Mouse (Mus musculus): ENCODE measurements around the gene Zfp704.

Zfp704 gene

GRCm38 (mm10) chr3:9544421-9544820, 65.5 kb downstream of the Zfp704 start:
- H3K4me1 ChIP-seq (replicated peaks; ENCODE audit: low read depth, low read length): peaks cover 86% of the 10 kb centered on the region
- TF ChIP-seq POU5F1 (IDR thresholded peaks at IDR 0.05; ENCODE audit: borderline replicate concordance, low read length) (no peak), NANOG (IDR thresholded peaks at IDR 0.05; ENCODE audit: borderline replicate concordance, low read length) (no peak), CTCF (conservative IDR thresholded peaks at IDR 0.05; ENCODE audit: low read length) (no peak)
- H3K27me3 ChIP-seq (ENCODE audit: insufficient read depth, low read length): no peaks in the 10 kb centered on the region
- peaks cover 23% of the 10 kb centered on the region for H3K36me3 ChIP-seq (ENCODE audit: insufficient read depth, low read length)
- no peaks in the 10 kb centered on the region for H3K9me3 ChIP-seq (ENCODE audit: low read length)
- no peak overlapping the region for H3K4me3 ChIP-seq (replicated peaks; ENCODE audit: low read length)

DNA sequence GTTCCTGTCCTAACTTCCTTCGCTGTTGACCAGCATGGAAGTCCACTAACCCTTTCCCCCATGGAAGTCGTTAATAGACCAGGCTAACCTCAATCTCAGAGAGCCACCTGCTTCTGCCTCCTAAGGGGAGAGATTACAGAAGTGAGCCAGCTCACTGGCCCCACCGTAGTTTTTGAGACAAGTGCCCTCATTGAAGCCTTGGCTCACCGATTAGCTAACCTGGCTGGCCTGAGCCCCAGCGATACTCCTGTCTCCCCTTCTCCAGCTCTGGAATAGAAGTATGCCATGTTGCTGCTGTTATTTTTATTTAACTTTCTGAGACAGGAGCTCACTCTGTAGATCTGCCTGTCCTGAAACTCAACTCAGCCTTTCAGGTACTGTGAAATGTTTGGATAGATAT, 66.0 kb downstream of the Zfp704 start:
- TF ChIP-seq POU5F1 (IDR thresholded peaks at IDR 0.05; ENCODE audit: borderline replicate concordance, low read length) (no peak), NANOG (IDR thresholded peaks at IDR 0.05; ENCODE audit: borderline replicate concordance, low read length) (no peak), CTCF (conservative IDR thresholded peaks at IDR 0.05; ENCODE audit: low read length) (no peak)

DNA sequence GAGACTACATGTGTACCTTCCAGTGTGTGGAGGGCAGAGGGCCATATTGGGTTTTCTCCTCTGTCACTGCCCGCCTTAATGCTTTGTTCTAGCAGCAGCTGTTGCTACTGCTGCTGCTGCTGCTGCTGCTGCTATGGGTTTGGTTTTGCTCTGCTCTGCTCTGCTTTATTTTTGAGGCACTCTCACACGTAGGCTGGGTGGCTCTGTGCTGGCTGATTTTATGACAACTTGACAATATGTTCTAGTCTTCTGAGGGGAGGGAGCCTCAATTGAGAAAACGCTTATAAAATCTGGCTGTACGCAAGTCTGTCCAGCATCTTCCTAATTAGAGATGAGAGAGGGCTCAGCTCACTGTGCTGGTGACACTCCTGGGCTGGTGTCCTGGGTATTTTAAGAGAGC, 66.4 kb downstream of the Zfp704 start:
- H3K4me1 ChIP-seq (replicated peaks; ENCODE audit: low read depth, low read length): peaks cover 86% of the 10 kb centered on the region
- H3K9me3 ChIP-seq (ENCODE audit: low read length): no peaks in the 10 kb centered on the region
- peaks cover 22% of the 10 kb centered on the region for H3K36me3 ChIP-seq (ENCODE audit: insufficient read depth, low read length)
- no peak overlapping the region for H3K4me3 ChIP-seq (replicated peaks; ENCODE audit: low read length)
- no peaks in the 10 kb centered on the region for H3K27me3 ChIP-seq (ENCODE audit: insufficient read depth, low read length)
- TF ChIP-seq CTCF (conservative IDR thresholded peaks at IDR 0.05; ENCODE audit: low read length): no peak
- TF ChIP-seq NANOG (IDR thresholded peaks at IDR 0.05; ENCODE audit: borderline replicate concordance, low read length): no peak
- no peak for TF ChIP-seq POU5F1 (IDR thresholded peaks at IDR 0.05; ENCODE audit: borderline replicate concordance, low read length)

More for the DNA sequence above, 66.0 kb downstream of the Zfp704 start:
- H3K27me3 ChIP-seq (ENCODE audit: insufficient read depth, low read length): no peaks in the 10 kb centered on the region
- H3K4me3 ChIP-seq (replicated peaks; ENCODE audit: low read length): no peak overlapping the region
- peaks cover 86% of the 10 kb centered on the region for H3K4me1 ChIP-seq (replicated peaks; ENCODE audit: low read depth, low read length)
- peaks cover 22% of the 10 kb centered on the region for H3K36me3 ChIP-seq (ENCODE audit: insufficient read depth, low read length)
- H3K9me3 ChIP-seq (ENCODE audit: low read length): no peaks in the 10 kb centered on the region

- Histone ChIP-seq H3K4me1 (replicated peaks; ENCODE audit: low read depth, low read length) (peaks cover 86% of the 10 kb centered on the region), H3K9me3 (ENCODE audit: low read length) (no peaks in the 10 kb centered on the region), H3K27me3 (ENCODE audit: insufficient read depth, low read length) (no peaks in the 10 kb centered on the region), H3K36me3 (ENCODE audit: insufficient read depth, low read length) (peaks cover 29% of the 10 kb centered on the region), H3K4me3 (replicated peaks; ENCODE audit: low read length) (no peak overlapping the region)
- TF ChIP-seq NANOG (IDR thresholded peaks at IDR 0.05; ENCODE audit: borderline replicate concordance, low read length) (no peak), POU5F1 (IDR thresholded peaks at IDR 0.05; ENCODE audit: borderline replicate concordance, low read length) (no peak), CTCF (conservative IDR thresholded peaks at IDR 0.05; ENCODE audit: low read length) (no peak)
Measured at GRCm38 (mm10) chr3:9541561-9541960, 68.3 kb downstream of the Zfp704 start.

DNA sequence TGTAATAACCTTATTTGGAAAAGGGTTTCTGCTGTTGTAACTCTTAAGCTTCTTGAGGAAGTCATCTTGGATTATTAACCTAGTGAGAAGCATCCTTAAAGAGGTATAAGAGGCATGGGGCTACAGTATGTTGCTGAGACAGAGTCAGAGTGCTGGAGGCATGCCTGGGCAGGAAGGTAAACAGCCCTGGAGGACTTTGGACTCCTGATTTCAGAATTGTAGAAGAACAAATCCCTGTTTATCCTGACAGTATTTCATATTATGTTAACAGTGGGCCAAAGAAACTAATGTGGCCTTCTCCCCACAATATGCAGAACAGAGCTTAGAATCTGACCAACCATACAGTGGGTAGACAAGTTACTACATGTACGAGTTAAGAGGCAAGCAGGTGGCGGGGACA, 71.4 kb downstream of the Zfp704 start:
- TF ChIP-seq NANOG (IDR thresholded peaks at IDR 0.05; ENCODE audit: borderline replicate concordance, low read length) (no peak), CTCF (conservative IDR thresholded peaks at IDR 0.05; ENCODE audit: low read length) (no peak), POU5F1 (IDR thresholded peaks at IDR 0.05; ENCODE audit: borderline replicate concordance, low read length) (no peak)
- H3K4me3 ChIP-seq (replicated peaks; ENCODE audit: low read length): 0 out of 2 replicates have a peak overlapping the region, but pooled peaks have one; percentile 40
- H3K27me3 ChIP-seq (ENCODE audit: insufficient read depth, low read length): no peaks in the 10 kb centered on the region
- peaks cover 65% of the 10 kb centered on the region for H3K4me1 ChIP-seq (replicated peaks; ENCODE audit: low read depth, low read length)
- peaks cover 25% of the 10 kb centered on the region for H3K36me3 ChIP-seq (ENCODE audit: insufficient read depth, low read length)
- no peaks in the 10 kb centered on the region for H3K9me3 ChIP-seq (ENCODE audit: low read length)

- Histone ChIP-seq H3K36me3 (ENCODE audit: insufficient read depth, low read length) (peaks cover 21% of the 10 kb centered on the region), H3K27me3 (ENCODE audit: insufficient read depth, low read length) (no peaks in the 10 kb centered on the region), H3K4me1 (replicated peaks; ENCODE audit: low read depth, low read length) (peaks cover 59% of the 10 kb centered on the region), H3K4me3 (replicated peaks; ENCODE audit: low read length) (peak overlapping the region; percentile 40; the same call in 1 of the 2 replicates), H3K9me3 (ENCODE audit: low read length) (no peaks in the 10 kb centered on the region)
- TF ChIP-seq CTCF (conservative IDR thresholded peaks at IDR 0.05; ENCODE audit: low read length): no peak
- no peak for TF ChIP-seq POU5F1 (IDR thresholded peaks at IDR 0.05; ENCODE audit: borderline replicate concordance, low read length)
- no peak for TF ChIP-seq NANOG (IDR thresholded peaks at IDR 0.05; ENCODE audit: borderline replicate concordance, low read length)
Measured at GRCm38 (mm10) chr3:9537889-9538288, 72.0 kb downstream of the Zfp704 start.

DNA sequence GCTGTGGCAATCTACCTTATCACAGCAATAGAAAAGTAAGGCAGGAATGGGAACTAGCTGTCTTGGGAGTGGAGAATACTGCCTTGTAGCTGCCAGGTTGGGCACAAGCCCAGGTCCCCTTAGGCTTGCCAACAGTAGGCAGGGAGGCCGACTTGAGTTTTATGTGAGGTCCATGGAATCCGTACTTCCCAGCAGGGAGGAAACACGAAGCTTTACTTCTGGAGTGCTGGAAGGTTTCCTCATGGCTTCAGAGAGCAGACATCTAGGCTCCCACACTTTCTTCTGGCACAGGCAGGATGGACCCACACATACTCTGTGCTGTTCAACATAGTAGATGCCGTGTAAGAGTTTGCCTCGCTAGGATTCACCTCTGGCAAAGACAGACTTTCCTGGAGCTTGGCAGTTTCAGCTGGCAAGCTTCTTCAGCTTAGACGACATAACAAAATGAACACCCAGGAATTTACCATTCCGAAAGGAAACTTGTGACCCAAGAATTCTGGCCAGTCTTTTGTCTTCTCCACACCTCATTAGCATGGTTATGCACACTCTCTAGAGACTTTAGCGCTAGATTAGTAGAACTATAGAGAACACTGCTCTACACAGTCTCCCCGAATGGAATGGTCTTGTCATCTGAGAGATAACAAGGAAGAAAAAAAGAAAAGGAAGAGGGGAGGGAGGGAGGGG, 79.6 kb downstream of the Zfp704 start:
- Histone ChIP-seq H3K4me3 (replicated peaks; ENCODE audit: low read length) (no peak overlapping the region), H3K9me3 (ENCODE audit: low read length) (peaks cover 7% of the 10 kb centered on the region; the same call in 1 of the 2 replicates), H3K4me1 (replicated peaks; ENCODE audit: low read depth, low read length) (peaks cover 23% of the 10 kb centered on the region), H3K27me3 (ENCODE audit: insufficient read depth, low read length) (no peaks in the 10 kb centered on the region), H3K36me3 (ENCODE audit: insufficient read depth, low read length) (peaks cover 9% of the 10 kb centered on the region)
- TF ChIP-seq CTCF (conservative IDR thresholded peaks at IDR 0.05; ENCODE audit: low read length) (no peak), NANOG (IDR thresholded peaks at IDR 0.05; ENCODE audit: borderline replicate concordance, low read length) (no peak), POU5F1 (IDR thresholded peaks at IDR 0.05; ENCODE audit: borderline replicate concordance, low read length) (no peak)

DNA sequence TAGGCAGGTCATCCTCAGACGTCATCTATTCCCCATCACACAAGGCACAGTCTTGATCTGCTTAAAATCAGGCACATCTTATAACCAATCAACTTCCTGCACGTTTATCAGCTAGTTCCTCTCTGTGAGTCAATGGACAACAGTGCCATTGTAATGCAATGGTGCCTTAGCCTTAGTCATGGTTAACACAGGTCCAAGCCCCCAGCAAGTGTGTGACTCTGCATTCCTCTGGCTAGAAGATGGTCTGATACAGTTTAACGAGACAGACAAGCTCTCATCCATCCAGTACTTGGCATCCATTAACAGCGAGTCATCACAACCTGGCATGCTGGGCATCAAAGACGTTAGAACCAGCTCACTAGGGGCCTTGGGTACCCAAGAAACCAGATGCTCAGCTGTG, 85.5 kb downstream of the Zfp704 start:
- Histone ChIP-seq H3K4me1 (replicated peaks; ENCODE audit: low read depth, low read length) (peaks cover 71% of the 10 kb centered on the region), H3K9me3 (ENCODE audit: low read length) (no peaks in the 10 kb centered on the region), H3K36me3 (ENCODE audit: insufficient read depth, low read length) (peaks cover 5% of the 10 kb centered on the region; the same call in 1 of the 2 replicates), H3K27me3 (ENCODE audit: insufficient read depth, low read length) (peaks cover 2% of the 10 kb centered on the region; the same call in 1 of the 2 replicates), H3K4me3 (replicated peaks; ENCODE audit: low read length) (no peak overlapping the region)
- peak; percentile 57; the same call in 1 of the 2 replicates for TF ChIP-seq POU5F1 (IDR thresholded peaks at IDR 0.05; ENCODE audit: borderline replicate concordance, low read length)
- no peak for TF ChIP-seq NANOG (IDR thresholded peaks at IDR 0.05; ENCODE audit: borderline replicate concordance, low read length)
